Mouse (Mus musculus) left cerebral cortex, adult 2 months (tissue): ENCODE results near the gene Dnaaf5. TPM values are rescaled to one million over a fixed set of nuclear protein-coding genes. Genes with fewer than 3 reads are reported as not detected.

Source experiments
- DNase-seq, 2 experiments: peaks; one replicate each; pipeline ENCODE4 v3.0.0; 2021 to 2022; ENCODE audit warnings: low spot score in 2 of 2, mixed read lengths in 1 of 2; ENCODE audit errors: extremely low spot score in 1 of 2
- H3K27ac ChIP-seq: fragments of 200-600 bp; 2 replicates; pipeline ENCODE4 v1.8.1; 2022
- H3K4me3 ChIP-seq: fragments of 200-600 bp; 2 replicates; pipeline ENCODE4 v1.8.1; 2022
- CTCF ChIP-seq: fragments of 200-600 bp; IDR thresholded peaks from 2 replicates; pipeline ENCODE4 v1.8.1; 2022; ENCODE audit warnings: antibody characterized with exemption, mild to moderate bottlenecking, moderate library complexity
- intact Hi-C: fragments of 180-260 bp; cut with DNase I; formaldehyde crosslinking; loops from one replicate; pipeline ENCODE4 v1.15.1; 2025
- total RNA-seq, 2 experiments: library from RNA; stranded (reverse); gene quantifications; 2 replicates each; pipeline ENCODE4 v1.2.3; 2021

Gene Dnaaf5
- total RNA-seq, 2 experiments from 2014 or later: 7.4 to 8.2 TPM

GRCm38 (mm10) chr5:139128476-139129065, 21.5 kb upstream of the Dnaaf5 start:
- H3K4me3 ChIP-seq: peak overlapping the region; percentile 64
- no peak for TF ChIP-seq CTCF
- DNase-seq: no peak
- intact Hi-C loops: loop anchor here (2.0 kb wide), 1 partner anchor 18 kb away; no protein-coding TSS in a partner anchor
- H3K27ac ChIP-seq: peak overlapping the region; percentile 98

- no peak for TF ChIP-seq CTCF
- DNase-seq: no peak
- intact Hi-C loops: loop anchor here (2.0 kb wide), 1 partner anchor 18 kb away; no protein-coding TSS in a partner anchor
- H3K4me3 ChIP-seq: peak overlapping the region; percentile 64
- peak overlapping the region; percentile 98 for H3K27ac ChIP-seq
Observed at GRCm38 (mm10) chr5:139129078-139129477, 20.9 kb upstream of the Dnaaf5 start.

GRCm38 (mm10) chr5:139129572-139130151, 20.4 kb upstream of the Dnaaf5 start:
- no peak for TF ChIP-seq CTCF
- peak; percentile 63 for DNase-seq
- intact Hi-C loops: loop anchor here (2.0 kb wide), 1 partner anchor 17 kb away; no protein-coding TSS in a partner anchor
- H3K27ac ChIP-seq: peak overlapping the region; percentile 98
- peak overlapping the region; percentile 64 for H3K4me3 ChIP-seq

GRCm38 (mm10) chr5:139130351-139130750, 19.7 kb upstream of the Dnaaf5 start:
- peak overlapping the region; percentile 64 for H3K4me3 ChIP-seq
- intact Hi-C loops: no loop called here

GRCm38 (mm10) chr5:139134501-139134900, 15.5 kb upstream of the Dnaaf5 start:
- TF ChIP-seq CTCF: no peak
- intact Hi-C loops: no loop called here
- no peak for DNase-seq
- Histone ChIP-seq H3K27ac (0 out of 2 replicates have a peak overlapping the region, but pooled peaks have one; percentile 4), H3K4me3 (no peak overlapping the region)

More at GRCm38 (mm10) chr5:139130351-139130750, 19.7 kb upstream of the Dnaaf5 start:
- no peak for DNase-seq
- no peak for TF ChIP-seq CTCF
- peak overlapping the region; percentile 98 for H3K27ac ChIP-seq

- no peak for TF ChIP-seq CTCF
- no peak for DNase-seq
- Histone ChIP-seq H3K4me3 (no peak overlapping the region), H3K27ac (peak overlapping the region; percentile 32; the same call in 1 of the 2 replicates)
- intact Hi-C loops: no loop called here
Observed at GRCm38 (mm10) chr5:139136341-139136740, 13.7 kb upstream of the Dnaaf5 start.

- Histone ChIP-seq H3K27ac (peak overlapping the region; percentile 74), H3K4me3 (no peak overlapping the region)
- no peak for TF ChIP-seq CTCF
- no peak for DNase-seq
- intact Hi-C loops: no loop called here
Observed at GRCm38 (mm10) chr5:139137176-139137575, 12.8 kb upstream of the Dnaaf5 start.

GRCm38 (mm10) chr5:139138261-139138925, 11.6 kb upstream of the Dnaaf5 start:
- intact Hi-C loops: no loop called here
- TF ChIP-seq CTCF: no peak
- Histone ChIP-seq H3K27ac (peak overlapping the region; percentile 74), H3K4me3 (no peak overlapping the region)
- DNase-seq: peak; percentile 65 to 81

- Histone ChIP-seq H3K4me3 (no peak overlapping the region), H3K27ac (peak overlapping the region; percentile 74; the same call in 1 of the 2 replicates)
- no peak for TF ChIP-seq CTCF
- DNase-seq: no peak
- intact Hi-C loops: no loop called here
Observed at GRCm38 (mm10) chr5:139138926-139139472, 11.0 kb upstream of the Dnaaf5 start.

- Histone ChIP-seq H3K4me3 (no peak overlapping the region), H3K27ac (peak overlapping the region; percentile 28; the same call in 1 of the 2 replicates)
- DNase-seq: no peak
- intact Hi-C loops: no loop called here
- no peak for TF ChIP-seq CTCF
Observed at GRCm38 (mm10) chr5:139140589-139140988, 9.4 kb upstream of the Dnaaf5 start.

GRCm38 (mm10) chr5:139141326-139141725, 8.7 kb upstream of the Dnaaf5 start:
- intact Hi-C loops: no loop called here
- Histone ChIP-seq H3K27ac (peak overlapping the region; percentile 28; the same call in 1 of the 2 replicates), H3K4me3 (no peak overlapping the region)
- no peak for DNase-seq
- no peak for TF ChIP-seq CTCF

- DNase-seq: no peak
- no peak overlapping the region for H3K27ac ChIP-seq
- TF ChIP-seq CTCF: no peak
- intact Hi-C loops: no loop called here
- H3K4me3 ChIP-seq: no peak overlapping the region
Observed at GRCm38 (mm10) chr5:139143890-139144289, 6.1 kb upstream of the Dnaaf5 start.
